Mouse (Mus musculus): ENCODE results near the gene Lingo2.

Lingo2 gene

DNA sequence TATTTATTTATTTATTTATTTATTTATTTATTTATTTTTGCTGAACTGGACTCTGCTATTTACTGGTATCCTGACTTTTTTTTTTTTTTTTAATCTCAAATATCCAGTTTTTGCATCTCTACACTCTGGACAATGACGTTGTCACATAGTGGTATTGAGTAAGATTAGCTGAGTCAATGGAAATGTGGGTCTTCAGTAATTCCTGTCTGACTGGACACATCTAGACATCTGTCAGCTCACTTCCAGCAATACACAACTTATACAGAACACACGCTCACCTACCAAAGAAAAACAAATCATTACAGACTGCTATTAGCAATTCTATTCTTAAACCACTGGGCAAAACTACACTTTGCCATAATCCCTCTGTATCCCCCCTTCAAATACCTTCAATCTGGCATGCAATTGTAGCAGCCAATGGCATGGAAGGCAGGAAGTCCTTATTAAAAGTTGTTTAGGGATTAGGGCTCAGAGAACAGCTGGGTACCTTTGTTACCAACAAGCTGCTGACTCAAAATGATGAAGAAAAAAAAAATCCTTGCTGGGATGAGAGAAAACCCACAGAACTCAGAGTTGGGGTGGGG lies 1144.6 kb downstream of the Lingo2 start:
- 82% methylated on average over 2 of the region's 2 CpGs for WGBS

DNA sequence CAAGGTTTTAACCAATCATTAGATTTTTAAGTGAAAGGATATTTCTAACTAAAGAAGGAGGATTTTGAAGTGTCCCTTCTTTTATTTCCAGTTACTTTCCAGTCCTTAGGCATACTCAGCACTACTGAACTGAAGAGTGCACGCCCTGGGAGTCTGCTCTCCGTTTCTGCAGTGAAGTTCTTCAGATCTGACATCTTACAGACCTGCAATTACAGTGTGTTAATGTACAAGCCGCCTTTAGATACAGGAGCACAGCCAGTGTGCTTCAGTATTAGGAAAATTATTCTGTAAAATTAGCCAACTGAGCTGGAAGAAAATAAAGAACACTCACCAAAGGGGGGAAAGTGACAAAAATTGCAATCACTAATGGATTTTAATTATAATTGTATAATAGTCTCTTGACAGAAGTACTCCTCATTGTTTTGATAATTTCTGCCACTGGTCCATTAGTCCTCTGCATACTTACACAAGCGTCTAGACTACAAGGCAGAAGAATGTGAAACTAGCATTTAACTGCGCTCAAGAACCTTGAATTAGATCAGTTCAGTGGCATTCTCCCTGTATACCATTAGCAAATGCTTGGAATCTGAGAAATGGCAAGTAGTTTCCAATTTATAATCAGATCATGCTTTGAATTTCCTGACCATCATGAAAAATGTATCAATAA lies 1167.2 kb downstream of the Lingo2 start:
- WGBS, result 76% methylated on average over 5 of the region's 5 CpGs

DNA sequence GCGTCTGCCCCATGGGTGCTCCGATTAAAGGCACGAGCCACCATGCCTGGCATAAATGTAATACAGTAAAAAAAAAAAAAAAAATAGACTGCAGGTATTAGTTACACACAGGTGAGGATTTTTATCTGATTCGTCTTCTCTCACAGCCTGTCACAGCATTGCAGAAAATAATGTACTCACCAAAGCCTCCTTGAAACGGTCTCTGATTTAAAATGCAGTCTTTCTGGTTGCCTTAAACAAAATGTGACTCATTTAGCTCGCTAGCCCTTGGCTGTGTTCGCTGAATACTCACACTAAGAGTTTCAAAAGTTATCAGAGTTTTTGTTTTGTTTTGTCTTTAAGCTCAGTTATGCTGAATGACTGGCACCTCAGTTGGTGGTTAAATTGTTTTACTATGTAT lies 1180.7 kb downstream of the Lingo2 start:
- 58% methylated on average over 7 of the region's 7 CpGs for WGBS

DNA sequence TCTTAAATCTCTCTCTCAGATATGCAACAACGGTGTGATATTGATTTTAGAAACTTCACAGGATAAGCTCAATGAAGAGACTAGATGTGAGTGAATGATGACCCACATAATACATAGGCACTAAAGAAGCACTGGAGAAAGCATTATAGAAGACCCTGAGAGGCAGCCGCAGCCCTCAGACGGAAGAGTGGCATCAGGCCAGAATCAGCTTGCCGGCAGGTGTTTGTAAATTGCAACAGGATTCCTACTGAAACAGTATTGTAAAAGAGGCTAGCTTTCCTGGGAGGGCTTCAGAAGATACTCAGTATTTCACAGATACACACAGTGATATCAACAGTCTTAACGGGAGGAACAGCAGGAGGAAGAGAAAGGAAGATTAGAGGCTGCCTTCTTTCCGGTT lies 1184.6 kb downstream of the Lingo2 start:
- WGBS, result 58% methylated on average over 6 of the region's 6 CpGs

DNA sequence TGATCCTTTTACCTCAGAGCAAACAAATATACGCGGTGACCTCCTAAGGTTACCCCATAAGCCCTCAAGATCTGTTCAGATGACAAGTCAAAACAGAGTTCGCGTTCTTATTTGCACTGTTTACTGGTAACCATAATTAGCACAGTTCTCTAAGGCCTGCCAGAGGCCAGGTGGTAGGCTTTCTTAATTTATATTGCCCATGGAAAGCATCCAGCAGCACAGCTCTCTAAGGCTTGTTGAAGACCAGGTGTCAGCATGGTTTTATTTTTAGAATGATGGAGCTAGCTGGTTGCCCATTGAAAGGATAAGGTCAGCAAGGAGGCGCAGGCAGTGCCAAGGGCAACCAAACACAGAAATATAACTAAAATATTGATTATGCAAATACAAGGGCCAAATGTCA lies 1190.4 kb downstream of the Lingo2 start:
- WGBS, result 85% methylated on average over 5 of the region's 5 CpGs

DNA sequence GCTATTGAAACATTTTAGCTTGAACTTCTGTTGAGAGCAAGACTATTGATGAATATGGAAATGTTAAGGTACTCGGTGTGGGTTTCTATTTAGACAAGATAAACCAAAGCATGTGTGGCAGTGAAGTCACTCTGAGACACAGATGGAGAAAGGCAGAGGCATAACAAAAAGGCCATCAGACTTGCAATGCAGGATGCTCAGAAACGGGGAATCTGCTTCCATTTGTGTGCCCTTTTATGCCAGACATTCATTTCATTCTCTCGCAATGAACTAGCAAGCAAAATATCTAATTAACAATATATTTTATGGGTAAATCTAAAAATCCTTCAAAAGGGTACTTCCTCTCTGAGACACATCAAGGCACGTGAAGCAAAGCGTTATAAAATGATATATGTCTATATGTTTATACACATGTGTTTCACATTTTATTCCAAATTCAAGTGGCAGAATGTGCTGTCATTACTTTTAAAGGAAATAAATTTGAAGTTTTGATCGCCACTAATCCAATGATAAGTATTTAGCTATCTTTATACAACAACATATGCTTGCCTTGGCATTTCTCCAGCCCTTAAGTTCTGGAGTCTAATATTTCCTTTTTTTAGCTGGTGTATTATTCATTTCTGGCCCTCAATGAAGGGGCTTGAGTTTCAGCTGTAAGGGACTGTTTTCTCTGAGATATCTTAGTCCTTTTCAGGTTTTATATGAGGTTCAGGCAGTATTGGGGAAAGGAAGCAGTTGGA lies 1199.3 kb downstream of the Lingo2 start:
- 59% methylated on average over 6 of the region's 6 CpGs for WGBS

DNA sequence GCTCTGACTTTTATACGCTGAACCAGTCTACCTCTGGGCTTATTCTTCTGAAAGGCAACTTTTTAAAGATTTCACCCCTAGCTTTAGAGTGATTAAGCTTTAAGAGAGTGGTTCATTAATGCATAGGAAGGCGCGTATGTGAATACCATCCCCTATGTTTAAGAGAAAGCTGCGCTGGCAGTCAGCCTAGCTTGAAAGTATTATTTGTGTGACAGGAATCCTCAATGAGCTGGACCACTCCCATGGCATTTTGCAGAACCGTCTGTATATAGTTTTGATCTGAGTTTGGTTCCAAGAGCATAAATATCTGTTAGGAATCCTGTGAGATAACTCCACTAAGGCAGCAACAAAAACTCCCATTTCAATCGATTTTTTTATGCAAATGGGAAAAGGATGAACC lies 1204.9 kb downstream of the Lingo2 start:
- 51% methylated on average over 6 of the region's 6 CpGs for WGBS

DNA sequence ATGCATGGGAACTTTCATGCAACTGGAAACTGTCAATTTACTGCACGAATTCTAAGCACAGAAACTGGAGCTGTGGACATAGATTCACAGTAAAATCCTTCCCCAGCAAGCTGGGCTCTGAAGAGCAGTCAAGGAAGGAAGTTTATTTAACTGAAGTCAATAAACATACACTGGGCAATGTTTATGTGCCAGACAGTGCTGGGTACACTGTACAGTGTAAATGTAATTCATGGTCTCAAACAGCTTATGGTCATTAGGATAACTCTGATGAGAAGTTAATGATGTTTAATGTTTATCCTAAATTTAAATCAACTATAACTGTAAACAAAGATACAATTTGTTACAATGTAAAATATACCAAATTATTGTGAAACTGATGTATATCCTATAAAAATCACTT lies 1226.8 kb downstream of the Lingo2 start:
- 62% methylated on average over 1 of the region's 1 CpGs for WGBS

DNA sequence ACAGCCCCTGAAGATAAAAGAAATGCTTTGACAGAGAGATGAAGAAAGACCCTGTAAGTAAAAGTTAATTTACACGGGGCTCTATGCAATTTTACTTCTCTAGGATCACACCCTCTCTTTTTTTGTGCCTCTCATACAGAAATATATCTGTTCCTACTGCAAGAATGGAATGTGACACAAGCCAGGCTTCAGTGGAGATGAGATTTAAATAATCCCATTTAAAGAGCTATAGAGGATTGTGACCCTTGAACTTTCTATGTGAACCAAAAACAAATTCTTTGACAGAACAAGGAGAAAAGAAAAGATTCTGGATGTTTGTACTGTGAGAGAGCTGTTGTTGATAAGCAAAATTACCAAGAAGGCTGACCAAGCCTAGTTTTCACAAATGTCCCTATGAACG lies 1247.4 kb downstream of the Lingo2 start:
- 39% methylated on average over 2 of the region's 2 CpGs for WGBS

DNA sequence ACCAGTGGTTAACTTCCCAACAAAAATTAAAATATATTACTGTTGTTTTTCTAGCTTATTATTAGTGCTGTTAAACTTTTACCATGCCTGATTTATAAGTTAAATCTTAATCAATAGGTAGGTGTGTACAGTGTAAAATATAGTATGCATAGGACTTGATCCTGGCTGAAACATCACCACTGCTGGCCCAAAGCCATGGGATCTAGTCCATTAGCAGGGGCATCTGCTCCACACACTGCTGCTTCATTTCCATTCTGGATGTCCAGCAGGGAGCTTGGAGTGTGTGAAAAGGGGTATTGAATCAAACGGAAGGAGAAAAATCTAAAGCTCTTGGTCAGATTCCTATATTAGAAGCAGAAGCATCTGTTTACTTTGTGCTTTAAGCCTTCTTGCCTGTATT lies 1248.9 kb downstream of the Lingo2 start:
- WGBS, result 55% methylated on average over 1 of the region's 1 CpGs

DNA sequence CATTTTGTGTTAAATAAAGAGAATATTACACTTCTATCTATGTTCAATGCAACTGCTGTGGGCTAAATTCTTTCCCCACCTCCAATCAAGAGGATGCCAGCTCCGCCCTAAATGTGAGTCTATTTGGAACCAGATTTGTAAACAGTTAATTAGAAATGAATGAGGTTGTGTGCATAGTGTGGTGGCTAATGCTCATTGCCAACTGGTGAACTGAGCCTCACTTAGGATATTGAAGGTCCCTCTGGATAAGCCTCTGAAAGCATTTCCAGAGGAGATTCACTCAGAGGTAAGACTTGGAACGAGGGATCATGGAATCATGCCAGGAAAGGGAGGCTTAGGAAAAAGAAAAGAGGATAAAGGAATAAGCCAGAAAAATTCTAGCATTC lies 1256.4 kb downstream of the Lingo2 start:
- 50% methylated on average over 2 of the region's 2 CpGs for WGBS

DNA sequence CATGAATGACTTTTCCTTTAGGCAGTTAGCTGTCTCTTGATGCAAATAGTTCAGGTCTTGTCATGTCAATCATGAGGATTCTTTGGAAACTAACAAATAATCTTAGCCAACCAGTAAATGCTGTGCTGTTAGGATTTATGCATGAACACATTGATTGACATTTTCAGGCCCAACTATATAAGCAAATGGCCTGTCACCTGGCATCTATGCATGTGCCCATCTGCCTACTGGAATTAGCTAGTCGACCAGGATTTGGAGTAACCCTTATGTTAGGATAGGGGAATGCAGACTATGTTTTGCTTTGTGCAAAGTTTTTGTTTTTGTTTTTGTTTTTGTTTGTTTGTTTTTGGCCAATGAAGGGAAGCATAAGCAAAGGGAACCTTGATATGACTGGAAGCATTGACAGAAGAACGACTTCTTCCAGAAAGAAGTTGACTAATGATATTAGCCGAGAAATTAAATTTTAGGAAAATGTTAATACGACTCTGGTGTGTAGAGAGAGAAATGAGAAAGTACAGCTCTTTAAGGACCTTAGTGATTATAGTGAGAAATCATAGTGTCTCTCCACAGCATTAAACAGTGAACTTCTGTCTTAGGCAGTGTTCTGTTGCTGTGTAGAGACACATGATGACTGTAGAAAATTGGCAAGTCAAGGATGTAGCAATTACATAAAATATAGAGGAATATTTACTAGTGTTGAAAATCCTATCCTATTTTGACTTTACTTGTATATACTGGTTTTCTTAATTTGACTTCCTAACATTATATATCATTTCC lies 1257.0 kb downstream of the Lingo2 start:
- 80% methylated on average over 4 of the region's 4 CpGs for WGBS

DNA sequence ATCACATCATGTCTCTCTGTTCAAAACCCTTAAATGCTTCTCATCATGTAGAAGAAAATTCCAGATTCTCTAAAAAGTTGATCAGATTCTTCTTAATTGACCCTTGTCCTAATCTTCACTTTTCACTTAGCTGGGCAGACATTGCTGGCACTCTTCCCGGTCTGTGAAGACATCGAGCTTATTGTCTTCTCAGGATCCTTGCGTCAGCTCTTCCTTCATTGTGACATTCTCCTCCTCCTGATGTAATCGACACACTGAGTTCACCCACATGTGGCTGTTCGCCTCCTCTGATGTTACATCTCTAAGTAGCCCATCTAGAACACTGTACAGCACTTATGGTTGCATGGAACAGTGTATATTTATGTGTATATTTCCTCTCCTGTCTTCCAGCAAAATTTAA lies 1261.0 kb downstream of the Lingo2 start:
- WGBS, result 60% methylated on average over 5 of the region's 5 CpGs

DNA sequence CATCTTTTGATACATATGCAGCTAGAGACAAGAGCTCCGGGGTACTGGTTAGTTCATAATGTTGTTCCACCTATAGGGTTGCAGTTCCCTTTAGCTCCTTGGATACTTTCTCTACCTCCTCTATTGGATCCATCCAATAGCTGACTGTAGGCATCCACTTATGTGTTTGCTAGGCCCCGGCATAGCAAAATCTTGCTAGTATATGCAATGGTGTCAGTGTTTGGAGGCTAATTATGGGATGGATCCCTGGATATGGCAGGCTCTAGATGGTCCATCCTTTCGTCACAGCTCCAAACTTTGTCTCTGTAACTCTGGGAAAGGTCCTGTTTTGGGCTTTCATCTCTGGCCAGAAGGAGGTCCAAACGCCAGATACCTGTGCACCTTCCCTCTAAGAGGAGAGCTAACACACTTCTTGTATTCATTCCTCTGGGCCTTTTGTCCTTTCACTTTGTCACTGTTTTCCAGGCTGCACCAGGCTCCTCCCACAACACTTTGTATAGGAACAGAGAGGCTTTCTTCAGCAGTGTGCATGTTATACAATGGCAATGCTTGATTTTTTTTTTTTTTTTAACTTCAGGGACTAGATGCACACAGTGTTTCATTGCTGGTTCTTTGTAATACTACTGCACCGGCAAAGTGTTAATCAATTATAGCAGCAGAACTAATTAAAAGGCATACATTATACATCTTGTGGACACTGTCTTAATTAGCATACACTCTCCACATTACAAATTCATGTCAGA lies 1262.9 kb downstream of the Lingo2 start:
- WGBS, result 64% methylated on average over 5 of the region's 5 CpGs
